Mouse (Mus musculus) stomach, embryonic 16.5 days (tissue): ENCODE measurements at regions not wholly inside any gene's neighbourhood (a gene's known extent, or its start where the extent isn't known, plus 50 kb on each side); places are given as distances from the start of the nearest gene placed in this dataset.
A peak's percentile ranks its signal among the peaks of the same experiment; 100 is the strongest.

Source experiments
- ATAC-seq: fragments of 200-750 bp; cut with Nextera tagmentation; 2 replicates; pipeline ENCODE4 v1.8.0; 2017; ENCODE audit warnings: moderate number of reproducible peaks, moderate TSS enrichment; ENCODE audit not compliant: insufficient read depth, low FRiP score
- H3K27ac ChIP-seq: fragments of 300-500 bp; sonication (generic); 2 replicates; pipeline ENCODE4 v1.5.1; 2014; ENCODE audit warnings: low read length
- H3K27me3 ChIP-seq: fragments of 300-500 bp; sonication (generic); 2 replicates; pipeline ENCODE4 v1.6.1; 2014; ENCODE audit warnings: low read length, control low read depth, mixed read lengths; ENCODE audit not compliant: control insufficient read depth, insufficient read depth
- H3K36me3 ChIP-seq: fragments of 300-500 bp; sonication (generic); 2 replicates; pipeline ENCODE4 v1.6.1; 2014; ENCODE audit warnings: low read length; ENCODE audit not compliant: control insufficient read depth, insufficient read depth
- H3K4me1 ChIP-seq: fragments of 300-500 bp; sonication (generic); 2 replicates; pipeline ENCODE4 v1.6.1; 2014; ENCODE audit warnings: low read length, control low read depth, mixed read lengths; ENCODE audit not compliant: control insufficient read depth, insufficient read depth
- H3K4me2 ChIP-seq: fragments of 300-500 bp; sonication (generic); 2 replicates; pipeline ENCODE4 v1.6.1; 2014; ENCODE audit warnings: low read depth, low read length, mixed read lengths
- H3K4me3 ChIP-seq: fragments of 300-500 bp; sonication (generic); replicated peaks from 2 replicates; pipeline ENCODE4 v1.5.1; 2014; ENCODE audit warnings: mild to moderate bottlenecking, low read length
- H3K9ac ChIP-seq: fragments of 300-500 bp; sonication (generic); 2 replicates; pipeline ENCODE4 v1.6.1; 2014; ENCODE audit warnings: low read length
- H3K9me3 ChIP-seq: fragments of 300-500 bp; sonication (generic); replicated peaks from 2 replicates; pipeline ENCODE4 v1.6.1; 2016; ENCODE audit warnings: low read length, control low read depth; ENCODE audit not compliant: control insufficient read depth
- WGBS: fragments of 180-500 bp; shearing (Covaris S2); extraction: QIAGEN DNeasy Blood & Tissue Kit; methylation state at CpG from one replicate; pipeline ENCODE4 v1.1.7; 2014; 5-methylcytosine and 5-hydroxymethylcytosine counted together

GRCm38 (mm10) chr11:22626407-22626806 is 114.5 kb downstream of the Tmem17 start:
- Histone ChIP-seq H3K27me3 (no peaks in the 10 kb centered on the region), H3K27ac (no peak overlapping the region), H3K9ac (no peak overlapping the region), H3K4me3 (no peak overlapping the region), H3K4me2 (no peak overlapping the region), H3K9me3 (no peaks in the 10 kb centered on the region), H3K4me1 (peaks cover 17% of the 10 kb centered on the region), H3K36me3 (no peaks in the 10 kb centered on the region)
- ATAC-seq, result no peak
- 89% methylated on average over 1 of the region's 1 CpGs for WGBS

- H3K36me3 ChIP-seq, result no peaks in the 10 kb centered on the region
- peaks cover 23% of the 10 kb centered on the region for H3K4me1 ChIP-seq
- WGBS, result 60% methylated on average over 5 of the region's 5 CpGs
- H3K27me3 ChIP-seq, result no peaks in the 10 kb centered on the region
- H3K27ac ChIP-seq, result peak overlapping the region; percentile 91
- H3K4me3 ChIP-seq, result no peak overlapping the region
- H3K4me2 ChIP-seq, result no peak overlapping the region
- ATAC-seq, result 0 out of 2 replicates have a peak, but pooled peaks have one; percentile 22
- H3K9me3 ChIP-seq, result no peaks in the 10 kb centered on the region
- H3K9ac ChIP-seq, result no peak overlapping the region
Observed at GRCm38 (mm10) chr11:22628497-22628896, 116.6 kb downstream of the Tmem17 start.

- Histone ChIP-seq H3K27me3 (no peaks in the 10 kb centered on the region), H3K4me2 (no peak overlapping the region), H3K36me3 (no peaks in the 10 kb centered on the region), H3K4me3 (no peak overlapping the region), H3K27ac (peak overlapping the region; percentile 91), H3K9ac (no peak overlapping the region), H3K4me1 (peaks cover 23% of the 10 kb centered on the region), H3K9me3 (no peaks in the 10 kb centered on the region)
- ATAC-seq, result peak; percentile 25; the same call in 1 of the 2 replicates
- 50% methylated on average over 5 of the region's 5 CpGs for WGBS
Observed at GRCm38 (mm10) chr11:22628979-22629378, 117.1 kb downstream of the Tmem17 start.

- H3K27me3 ChIP-seq, result no peaks in the 10 kb centered on the region
- H3K4me2 ChIP-seq, result peak overlapping the region; percentile 61
- H3K36me3 ChIP-seq, result no peaks in the 10 kb centered on the region
- H3K9me3 ChIP-seq, result no peaks in the 10 kb centered on the region
- H3K27ac ChIP-seq, result peak overlapping the region; percentile 91
- peak; percentile 35; the same call in 1 of the 2 replicates for ATAC-seq
- H3K4me1 ChIP-seq, result peaks cover 23% of the 10 kb centered on the region
- H3K4me3 ChIP-seq, result peak overlapping the region; percentile 39
- H3K9ac ChIP-seq, result peak overlapping the region; percentile 69
- WGBS, result 7% methylated on average over 13 of the region's 13 CpGs
Observed at GRCm38 (mm10) chr11:22629581-22629980, 117.7 kb downstream of the Tmem17 start.

GRCm38 (mm10) chr11:22629991-22630390 is 118.1 kb downstream of the Tmem17 start:
- no peaks in the 10 kb centered on the region for H3K36me3 ChIP-seq
- no peaks in the 10 kb centered on the region for H3K27me3 ChIP-seq
- WGBS, result 35% methylated on average over 4 of the region's 4 CpGs
- no peaks in the 10 kb centered on the region for H3K9me3 ChIP-seq
- H3K27ac ChIP-seq, result peak overlapping the region; percentile 91
- peak overlapping the region; percentile 39 for H3K4me3 ChIP-seq
- ATAC-seq, result peak; percentile 12; the same call in 1 of the 2 replicates
- H3K4me2 ChIP-seq, result peak overlapping the region; percentile 61
- H3K4me1 ChIP-seq, result peaks cover 23% of the 10 kb centered on the region
- peak overlapping the region; percentile 69 for H3K9ac ChIP-seq

GRCm38 (mm10) chr11:22630982-22631381 is 119.1 kb downstream of the Tmem17 start:
- peaks cover 23% of the 10 kb centered on the region for H3K4me1 ChIP-seq
- no peak overlapping the region for H3K27ac ChIP-seq
- H3K4me3 ChIP-seq, result no peak overlapping the region
- WGBS, result 68% methylated on average over 5 of the region's 5 CpGs
- H3K36me3 ChIP-seq, result no peaks in the 10 kb centered on the region
- ATAC-seq, result no peak
- H3K4me2 ChIP-seq, result no peak overlapping the region
- no peaks in the 10 kb centered on the region for H3K27me3 ChIP-seq
- no peak overlapping the region for H3K9ac ChIP-seq
- no peaks in the 10 kb centered on the region for H3K9me3 ChIP-seq

- H3K4me3 ChIP-seq, result no peak overlapping the region
- peaks cover 23% of the 10 kb centered on the region for H3K4me1 ChIP-seq
- ATAC-seq, result no peak; the same call in 1 of the 2 replicates
- H3K9me3 ChIP-seq, result no peaks in the 10 kb centered on the region
- no peaks in the 10 kb centered on the region for H3K36me3 ChIP-seq
- 0 out of 2 replicates have a peak overlapping the region, but pooled peaks have one; percentile 34 for H3K27ac ChIP-seq
- peak overlapping the region; percentile 60 for H3K9ac ChIP-seq
- H3K27me3 ChIP-seq, result no peaks in the 10 kb centered on the region
- peak overlapping the region; percentile 28; the same call in 1 of the 2 replicates for H3K4me2 ChIP-seq
- WGBS, result 20% methylated on average over 6 of the region's 6 CpGs
Observed at GRCm38 (mm10) chr11:22631606-22632313, 119.9 kb downstream of the Tmem17 start.

GRCm38 (mm10) chr11:22632314-22632700 is 120.4 kb downstream of the Tmem17 start:
- H3K36me3 ChIP-seq, result no peaks in the 10 kb centered on the region
- no peak overlapping the region for H3K9ac ChIP-seq
- no peaks in the 10 kb centered on the region for H3K27me3 ChIP-seq
- H3K27ac ChIP-seq, result no peak overlapping the region
- no peaks in the 10 kb centered on the region for H3K9me3 ChIP-seq
- H3K4me1 ChIP-seq, result peaks cover 28% of the 10 kb centered on the region
- no peak overlapping the region for H3K4me3 ChIP-seq
- no peak for ATAC-seq
- H3K4me2 ChIP-seq, result no peak overlapping the region

- 71% methylated on average over 5 of the region's 5 CpGs for WGBS
- no peaks in the 10 kb centered on the region for H3K27me3 ChIP-seq
- H3K4me1 ChIP-seq, result peaks cover 31% of the 10 kb centered on the region
- H3K4me2 ChIP-seq, result no peak overlapping the region
- H3K36me3 ChIP-seq, result no peaks in the 10 kb centered on the region
- no peak overlapping the region for H3K27ac ChIP-seq
- no peaks in the 10 kb centered on the region for H3K9me3 ChIP-seq
- ATAC-seq, result no peak
- H3K9ac ChIP-seq, result no peak overlapping the region
- no peak overlapping the region for H3K4me3 ChIP-seq
Observed at GRCm38 (mm10) chr11:22632988-22633387, 121.1 kb downstream of the Tmem17 start.
